Mouse (Mus musculus) testis, adult 2 months (tissue): ENCODE data around the gene Itpk1.

Source experiments
- CTCF ChIP-seq: fragments of 200-500 bp; IDR thresholded peaks from 2 replicates; pipeline ENCODE4 v1.5.1; 2012; ENCODE audit warnings: low read depth, mild to moderate bottlenecking, inconsistent platforms, low read length, moderate library complexity; ENCODE audit not compliant: control insufficient read depth, insufficient read depth, insufficient replicate concordance
- POLR2A ChIP-seq: fragments of 200-500 bp; IDR thresholded peaks from 2 replicates; pipeline ENCODE4 v1.6.1; 2012; ENCODE audit warnings: low read depth, mild to moderate bottlenecking, inconsistent platforms, low read length, moderate library complexity; ENCODE audit not compliant: control insufficient read depth

- no peak for TF ChIP-seq CTCF
- TF ChIP-seq POLR2A, result no peak
These were observed 84.8 kb downstream of the Itpk1 start for GRCm38 (mm10) chr12:102619908-102620307.
